Mouse (Mus musculus): ENCODE results near the gene Fbxo44. TPM values are rescaled to one million over a fixed set of nuclear protein-coding genes. Genes with fewer than 3 reads are reported as not detected.

Fbxo44 gene
- polyA plus RNA-seq, 1 experiment: 3.5 TPM

DNA sequence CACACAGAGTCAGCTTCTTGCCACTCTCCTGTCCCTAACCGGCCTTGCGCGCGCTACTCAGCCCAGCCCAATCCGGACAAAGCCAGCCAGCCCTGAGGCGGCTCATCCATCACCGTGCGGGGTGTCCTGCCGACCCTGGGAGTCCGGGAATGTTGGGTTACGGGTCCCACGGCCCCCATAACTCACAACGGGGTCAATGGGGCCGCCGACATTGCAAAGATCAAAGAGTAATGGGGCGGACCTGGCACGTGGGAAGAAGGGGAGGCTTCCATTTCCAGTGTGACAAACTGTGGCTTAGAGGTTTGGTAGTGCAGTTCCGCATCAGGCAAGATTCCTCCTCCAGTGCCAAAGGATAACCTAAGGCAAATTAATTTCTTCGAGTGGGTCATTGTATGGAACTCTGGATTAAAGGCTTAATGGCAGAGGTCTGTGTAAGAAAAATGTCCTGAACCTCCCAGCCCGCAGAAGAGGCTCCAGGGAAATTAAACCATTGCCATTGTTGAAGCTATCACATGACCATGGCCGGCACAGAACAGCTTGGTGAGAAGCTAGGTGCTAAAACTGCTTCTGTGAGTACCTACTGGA, 28.7 kb downstream of the Fbxo44 start:
- Histone ChIP-seq H3K4me1 (ENCODE audit: control insufficient read depth, insufficient read depth, insufficient read length) (no peaks in the 10 kb centered on the region; the same call in 1 of the 2 replicates), H3K27ac (ENCODE audit: insufficient read depth, low read length) (no peak overlapping the region), H3K27me3 (ENCODE audit: control insufficient read depth, insufficient read depth, low read length) (peaks cover 3% of the 10 kb centered on the region; the same call in 1 of the 2 replicates), H3K4me3 (ENCODE audit: extremely low read depth, insufficient read depth, insufficient read length) (no peak overlapping the region), H3K36me3 (ENCODE audit: control insufficient read depth, insufficient read depth, low read length) (no peaks in the 10 kb centered on the region)
- DNase-seq (ENCODE audit: low read depth in 1 of 2, low spot score in 2 of 2): no peak
- TF ChIP-seq POLR2A (IDR thresholded peaks at IDR 0.05; ENCODE audit: low read depth, low read length) (no peak), CTCF (IDR thresholded peaks at IDR 0.05; ENCODE audit: extremely low read depth, insufficient read depth, insufficient read length, insufficient replicate concordance) (no peak)
- 8% methylated on average over 21 of the region's 21 CpGs for WGBS

DNA sequence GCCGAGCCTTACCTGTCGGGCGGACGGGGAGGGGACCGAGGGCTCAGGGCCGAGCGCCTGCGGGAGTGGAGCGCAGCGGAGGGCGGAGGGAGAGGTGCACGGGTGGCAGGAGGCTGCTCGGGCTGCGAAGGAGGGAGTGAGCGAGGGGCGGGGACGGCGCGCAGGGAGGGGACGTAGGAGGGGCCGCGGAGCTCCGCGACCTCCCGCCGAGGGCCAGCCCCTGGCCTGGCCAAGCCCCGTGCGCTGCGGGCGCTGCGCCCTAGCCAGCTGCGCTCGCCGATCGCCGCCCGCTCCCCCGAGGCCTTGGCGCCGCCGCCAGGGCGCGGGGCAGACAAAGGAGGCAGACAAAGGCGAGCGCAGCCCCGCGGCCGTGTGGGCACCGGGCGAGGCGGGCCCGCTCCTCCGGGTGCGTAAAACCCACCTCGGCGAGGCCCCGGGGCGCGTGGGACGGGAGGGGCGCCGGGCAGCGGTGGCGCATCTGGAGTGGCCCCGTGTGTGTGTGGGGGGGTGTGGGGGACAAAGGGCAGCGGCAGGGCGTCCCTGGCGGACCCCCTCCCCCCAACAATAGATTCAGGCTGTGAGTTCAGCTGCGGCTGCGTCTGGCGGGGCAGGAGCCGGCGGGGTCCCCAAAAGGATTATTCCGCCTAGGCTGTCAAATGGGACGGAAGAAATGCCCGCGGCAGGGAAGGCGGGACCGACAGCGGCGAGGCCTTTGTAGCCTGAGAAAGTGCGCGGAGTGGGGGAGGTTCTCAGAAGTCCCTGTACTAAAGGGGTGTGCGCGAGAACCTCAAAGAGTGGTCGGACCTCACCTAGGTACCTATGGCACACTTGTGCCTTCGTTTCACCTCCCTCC, 29.5 kb downstream of the Fbxo44 start, which contains the start of gene Draxin:
TSS of gene Draxin (minus strand) at position 138 of the 853 bp plus-strand sequence.
- no peak within 1 kb of the TSS for H3K4me3 ChIP-seq (ENCODE audit: extremely low read depth, insufficient read depth, insufficient read length)
- TF ChIP-seq POLR2A (IDR thresholded peaks at IDR 0.05; ENCODE audit: low read depth, low read length) (no peak), CTCF (IDR thresholded peaks at IDR 0.05; ENCODE audit: extremely low read depth, insufficient read depth, insufficient read length, insufficient replicate concordance) (no peak)
- H3K27me3 ChIP-seq (ENCODE audit: control insufficient read depth, insufficient read depth, low read length): peaks cover 3% of the 10 kb centered on the region; the same call in 1 of the 2 replicates
- DNase-seq (ENCODE audit: low read depth in 1 of 2, low spot score in 2 of 2): no peak
- H3K4me1 ChIP-seq (ENCODE audit: control insufficient read depth, insufficient read depth, insufficient read length): no peaks in the 10 kb centered on the region; the same call in 1 of the 2 replicates
- no peaks in the 10 kb centered on the region for H3K36me3 ChIP-seq (ENCODE audit: control insufficient read depth, insufficient read depth, low read length)
- WGBS: 1% methylated on average over 64 of the region's 87 CpGs
- no peak within 1 kb of the TSS for H3K27ac ChIP-seq (ENCODE audit: insufficient read depth, low read length)

DNA sequence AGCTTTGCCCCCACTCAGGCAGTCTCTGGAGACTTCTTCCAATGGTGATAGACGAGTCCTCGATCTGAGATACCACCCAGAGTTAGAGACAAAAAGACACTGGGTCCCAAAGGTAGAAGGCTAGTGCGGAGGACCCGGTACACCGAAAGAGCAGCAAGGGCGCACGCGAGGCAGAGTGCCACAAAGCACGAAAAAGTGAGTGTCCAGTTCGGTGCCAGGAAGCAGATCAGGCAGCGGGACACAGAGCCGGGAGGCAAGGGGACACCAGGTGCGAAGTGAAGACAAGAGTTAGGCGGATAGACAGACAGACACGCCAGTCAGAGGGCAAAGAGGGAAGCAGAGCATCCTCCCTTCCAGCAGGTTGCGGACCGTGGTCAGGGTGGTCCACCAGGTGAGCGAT, 30.1 kb downstream of the Fbxo44 start, which contains the start of gene Mad2l2:
TSS of gene Mad2l2 (plus strand) at position 252 of the 400 bp plus-strand sequence.
- no peak for DNase-seq (ENCODE audit: low read depth in 1 of 2, low spot score in 2 of 2)
- WGBS: 6% methylated on average over 18 of the region's 18 CpGs
- Histone ChIP-seq H3K27me3 (ENCODE audit: control insufficient read depth, insufficient read depth, low read length) (peaks cover 3% of the 10 kb centered on the region; the same call in 1 of the 2 replicates), H3K36me3 (ENCODE audit: control insufficient read depth, insufficient read depth, low read length) (no peaks in the 10 kb centered on the region), H3K27ac (ENCODE audit: insufficient read depth, low read length) (no peak within 1 kb of the TSS), H3K4me3 (ENCODE audit: extremely low read depth, insufficient read depth, insufficient read length) (no peak within 1 kb of the TSS), H3K4me1 (ENCODE audit: control insufficient read depth, insufficient read depth, insufficient read length) (no peaks in the 10 kb centered on the region; the same call in 1 of the 2 replicates)
- TF ChIP-seq CTCF (IDR thresholded peaks at IDR 0.05; ENCODE audit: extremely low read depth, insufficient read depth, insufficient read length, insufficient replicate concordance) (no peak), POLR2A (IDR thresholded peaks at IDR 0.05; ENCODE audit: low read depth, low read length) (no peak)

- TF ChIP-seq POLR2A (IDR thresholded peaks at IDR 0.05; ENCODE audit: low read depth, low read length) (no peak), CTCF (IDR thresholded peaks at IDR 0.05; ENCODE audit: extremely low read depth, insufficient read depth, insufficient read length, insufficient replicate concordance) (no peak)
- peaks cover 3% of the 10 kb centered on the region; the same call in 1 of the 2 replicates for H3K27me3 ChIP-seq (ENCODE audit: control insufficient read depth, insufficient read depth, low read length)
- no peak for DNase-seq (ENCODE audit: low read depth in 1 of 2, low spot score in 2 of 2)
- H3K4me1 ChIP-seq (ENCODE audit: control insufficient read depth, insufficient read depth, insufficient read length): no peaks in the 10 kb centered on the region; the same call in 1 of the 2 replicates
- H3K4me3 ChIP-seq (ENCODE audit: extremely low read depth, insufficient read depth, insufficient read length): no peak overlapping the region
- H3K27ac ChIP-seq (ENCODE audit: insufficient read depth, low read length): no peak overlapping the region
- H3K36me3 ChIP-seq (ENCODE audit: control insufficient read depth, insufficient read depth, low read length): no peaks in the 10 kb centered on the region
- WGBS: 18% methylated on average over 2 of the region's 2 CpGs
Observed at GRCm38 (mm10) chr4:148128672-148129071, 31.6 kb downstream of the Fbxo44 start.

DNA sequence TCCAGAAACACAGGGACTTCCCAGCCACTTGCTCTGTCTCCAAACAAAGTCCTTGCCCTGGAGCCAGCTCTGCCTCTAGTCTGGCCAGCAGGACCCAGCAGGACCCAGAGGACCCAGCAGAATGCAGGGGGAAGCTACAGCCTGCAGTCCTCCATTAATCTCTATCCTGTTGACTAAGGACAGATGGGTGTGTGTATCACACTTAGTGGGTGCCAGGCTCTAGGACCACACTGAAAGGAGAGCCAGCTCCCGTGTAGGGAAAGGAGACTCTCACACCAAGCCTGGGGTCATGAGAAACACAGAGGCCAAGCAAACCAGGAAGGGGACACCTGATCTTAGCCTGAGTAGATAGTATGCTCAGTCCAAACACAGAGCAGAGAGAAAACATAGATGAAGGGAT, 32.0 kb downstream of the Fbxo44 start:
- H3K27ac ChIP-seq (ENCODE audit: insufficient read depth, low read length): no peak overlapping the region
- no peak for DNase-seq (ENCODE audit: low read depth in 1 of 2, low spot score in 2 of 2)
- no peak overlapping the region for H3K4me3 ChIP-seq (ENCODE audit: extremely low read depth, insufficient read depth, insufficient read length)
- TF ChIP-seq POLR2A (IDR thresholded peaks at IDR 0.05; ENCODE audit: low read depth, low read length) (no peak), CTCF (IDR thresholded peaks at IDR 0.05; ENCODE audit: extremely low read depth, insufficient read depth, insufficient read length, insufficient replicate concordance) (no peak)
- 77% methylated on average over 1 of the region's 1 CpGs for WGBS
- no peaks in the 10 kb centered on the region; the same call in 1 of the 2 replicates for H3K4me1 ChIP-seq (ENCODE audit: control insufficient read depth, insufficient read depth, insufficient read length)
- no peaks in the 10 kb centered on the region for H3K36me3 ChIP-seq (ENCODE audit: control insufficient read depth, insufficient read depth, low read length)
- H3K27me3 ChIP-seq (ENCODE audit: control insufficient read depth, insufficient read depth, low read length): peaks cover 3% of the 10 kb centered on the region; the same call in 1 of the 2 replicates

DNA sequence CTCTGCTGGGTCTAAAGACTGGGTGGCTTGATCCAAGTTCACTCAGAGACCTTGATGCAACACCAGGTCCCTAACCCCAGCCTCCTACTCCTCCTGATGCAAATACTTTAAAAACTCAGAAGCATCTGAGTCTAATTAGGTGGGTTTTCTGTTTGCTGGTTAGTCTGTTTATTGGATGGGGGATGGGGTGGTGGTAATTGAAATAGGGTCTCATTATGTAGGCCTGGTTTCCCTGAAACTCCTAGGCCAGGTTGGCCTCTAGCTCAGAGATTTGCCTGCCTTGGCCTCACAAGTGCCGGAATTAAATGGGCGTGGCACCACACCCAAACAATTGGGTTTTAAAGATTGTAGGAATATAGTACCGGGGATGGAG, 37.6 kb downstream of the Fbxo44 start:
- DNase-seq (ENCODE audit: low read depth in 1 of 2, low spot score in 2 of 2): no peak
- H3K4me1 ChIP-seq (ENCODE audit: control insufficient read depth, insufficient read depth, insufficient read length): no peaks in the 10 kb centered on the region
- WGBS: 93% methylated on average over 3 of the region's 3 CpGs
- TF ChIP-seq CTCF (IDR thresholded peaks at IDR 0.05; ENCODE audit: extremely low read depth, insufficient read depth, insufficient read length, insufficient replicate concordance): no peak
- no peak for TF ChIP-seq POLR2A (IDR thresholded peaks at IDR 0.05; ENCODE audit: low read depth, low read length)
- H3K27ac ChIP-seq (ENCODE audit: insufficient read depth, low read length): no peak overlapping the region
- H3K27me3 ChIP-seq (ENCODE audit: control insufficient read depth, insufficient read depth, low read length): no peaks in the 10 kb centered on the region
- H3K36me3 ChIP-seq (ENCODE audit: control insufficient read depth, insufficient read depth, low read length): no peaks in the 10 kb centered on the region
- no peak overlapping the region for H3K4me3 ChIP-seq (ENCODE audit: extremely low read depth, insufficient read depth, insufficient read length)

Measured in spleen, adult 2 months (tissue).